Mouse (Mus musculus) limb, embryonic 11.5 days (tissue): ENCODE data around the gene Dse. TPM values are rescaled to one million over a fixed set of nuclear protein-coding genes. Genes with fewer than 3 reads are reported as not detected.

ENCODE experiments used
- ATAC-seq: fragments of 200-750 bp; cut with Nextera tagmentation; 2 replicates; pipeline ENCODE4 v1.8.0; 2017; ENCODE audit warnings: low read depth; ENCODE audit not compliant: insufficient number of reproducible peaks, low FRiP score, low TSS enrichment
- DNase-seq: peaks from one replicate; pipeline ENCODE4 v3.0.0-alpha.2; 2015; ENCODE audit warnings: low spot score
- H3K27ac ChIP-seq: fragments of 300-500 bp; sonication (generic); replicated peaks from 2 replicates; pipeline ENCODE4 v1.5.1; 2014; ENCODE audit warnings: low read depth, mild to moderate bottlenecking, low read length
- H3K27me3 ChIP-seq: fragments of 300-500 bp; sonication (generic); 2 replicates; pipeline ENCODE4 v1.6.1; 2014; ENCODE audit warnings: mild to moderate bottlenecking, low read length, mixed read lengths; ENCODE audit not compliant: control insufficient read depth, insufficient read depth
- H3K36me3 ChIP-seq: fragments of 300-500 bp; sonication (generic); 2 replicates; pipeline ENCODE4 v1.6.1; 2014; ENCODE audit warnings: mild to moderate bottlenecking, low read length, moderate library complexity, mixed read lengths; ENCODE audit not compliant: control insufficient read depth, insufficient read depth
- H3K4me1 ChIP-seq: fragments of 300-500 bp; sonication (generic); 2 replicates; pipeline ENCODE4 v1.6.1; 2014; ENCODE audit warnings: low read length, mixed read lengths; ENCODE audit not compliant: control insufficient read depth, insufficient read depth
- H3K4me2 ChIP-seq: fragments of 300-500 bp; sonication (generic); 2 replicates; pipeline ENCODE4 v1.6.1; 2014; ENCODE audit warnings: low read depth, mild to moderate bottlenecking, moderate library complexity; ENCODE audit not compliant: severe bottlenecking
- H3K4me3 ChIP-seq: fragments of 300-500 bp; sonication (generic); 2 replicates; pipeline ENCODE4 v1.5.1; 2014; ENCODE audit warnings: low read depth, low read length
- H3K9ac ChIP-seq: fragments of 300-500 bp; sonication (generic); 2 replicates; pipeline ENCODE4 v1.6.1; 2014; ENCODE audit warnings: mild to moderate bottlenecking, low read length
- H3K9me3 ChIP-seq: fragments of 300-500 bp; sonication (generic); 2 replicates; pipeline ENCODE4 v1.6.1; 2016; ENCODE audit warnings: low read length; ENCODE audit not compliant: control insufficient read depth
- WGBS: fragments of 180-500 bp; shearing (Covaris S2); extraction: QIAGEN DNeasy Blood & Tissue Kit; methylation state at CpG from one replicate; pipeline ENCODE4 v1.1.7; 2014; 5-methylcytosine and 5-hydroxymethylcytosine counted together
- polyA plus RNA-seq: library from polyadenylated mRNA; unstranded; fragments of >200 nt; fragmentation: Nextera tagmentation; extraction: Ambion mirVana; gene quantifications from 2 replicates; pipeline ENCODE4 v1.2.1, GENCODE M21; 2014

Gene Dse
- polyA plus RNA-seq, 1 experiment from 2014 or later: 37.4 TPM

DNA sequence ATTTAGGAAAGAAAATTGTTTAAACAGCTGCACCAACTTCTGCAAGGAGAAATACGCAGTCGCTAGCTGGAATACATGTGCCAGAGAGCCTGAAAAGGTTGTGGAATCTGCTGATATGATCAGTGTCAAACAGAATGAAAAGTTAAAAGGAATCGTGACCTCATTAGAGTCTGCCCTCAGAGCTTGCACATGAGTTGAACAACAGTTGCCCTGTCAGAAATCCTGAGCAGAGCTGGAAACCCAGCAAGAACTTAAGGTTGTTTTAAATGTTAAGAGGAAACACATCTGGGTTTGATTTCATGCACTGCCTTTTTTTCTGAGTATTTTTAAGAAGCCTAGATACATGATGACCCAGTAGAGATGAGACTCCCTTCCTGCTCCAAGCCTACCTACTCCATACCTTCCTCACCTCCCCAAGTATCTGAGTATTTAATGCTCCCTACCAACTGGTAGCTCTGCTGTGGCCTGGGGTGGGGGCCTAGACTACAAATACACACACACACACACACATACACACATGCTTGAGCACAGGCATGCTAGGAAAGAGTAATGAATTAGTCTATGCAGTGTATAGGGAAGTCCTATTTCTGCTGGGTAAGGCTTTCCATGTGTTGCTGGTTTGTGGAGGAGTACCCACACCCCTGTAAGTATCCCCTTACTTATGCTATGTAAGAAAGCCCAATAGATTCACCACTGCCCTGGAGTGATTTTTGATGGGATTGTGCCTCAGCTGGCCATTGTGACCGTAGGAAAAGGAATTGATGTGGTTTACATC is 95.4 kb downstream of the Dse start:
- H3K27ac ChIP-seq: 0 out of 2 replicates have a peak overlapping the region, but pooled peaks have one; percentile 21
- DNase-seq: no peak
- no peak overlapping the region; the same call in 1 of the 2 replicates for H3K4me2 ChIP-seq

GRCm38 (mm10) chr10:34110863-34111465 is 96.6 kb downstream of the Dse start:
- H3K9me3 ChIP-seq: no peaks in the 10 kb centered on the region

More for the DNA sequence above, 95.4 kb downstream of the Dse start:
- no peak for ATAC-seq
- no peaks in the 10 kb centered on the region for H3K36me3 ChIP-seq
- no peak overlapping the region for H3K4me3 ChIP-seq
- H3K9me3 ChIP-seq: no peaks in the 10 kb centered on the region
- no peaks in the 10 kb centered on the region for H3K27me3 ChIP-seq
- no peaks in the 10 kb centered on the region for H3K4me1 ChIP-seq
- no peak overlapping the region for H3K9ac ChIP-seq
- WGBS: 70% methylated on average over 4 of the region's 4 CpGs

More at GRCm38 (mm10) chr10:34110863-34111465, 96.6 kb downstream of the Dse start:
- Histone ChIP-seq H3K4me1 (no peaks in the 10 kb centered on the region), H3K27me3 (no peaks in the 10 kb centered on the region), H3K4me2 (no peak overlapping the region), H3K36me3 (no peaks in the 10 kb centered on the region), H3K4me3 (no peak overlapping the region), H3K27ac (no peak overlapping the region), H3K9ac (no peak overlapping the region)
- DNase-seq: no peak
- no peak for ATAC-seq
- WGBS: 90% methylated on average over 13 of the region's 13 CpGs

Other genes with a start within 250 kb of the Dse start
- 170 and 176 TPM in 2 replicates for gene Rwdd1, start 188.1 kb downstream of the Dse start, polyA plus RNA-seq
- not detected in 2 replicates for gene Trappc3l, start 170.1 kb downstream of the Dse start, polyA plus RNA-seq
- gene Calhm4, start 163.4 kb downstream of the Dse start, polyA plus RNA-seq: not detected in 2 replicates
- 0.07 and 0.08 TPM in 2 replicates for gene Calhm5, start 111.2 kb downstream of the Dse start, polyA plus RNA-seq
- 0.68 and 0.98 TPM in 2 replicates for gene Calhm6, start 79.7 kb downstream of the Dse start, polyA plus RNA-seq
- 55.8 and 60.3 TPM in 2 replicates for gene Tspyl1, start 74.5 kb upstream of the Dse start, polyA plus RNA-seq
- 6.6 and 9.2 TPM in 2 replicates for gene Tspyl4, start 89.7 kb upstream of the Dse start, polyA plus RNA-seq
- gene Col10a1, start 182.3 kb upstream of the Dse start, polyA plus RNA-seq: 0.13 and 0.19 TPM in 2 replicates
- 7.7 and 9.5 TPM in 2 replicates for gene Nt5dc1, start 210.8 kb upstream of the Dse start, polyA plus RNA-seq